Mouse (Mus musculus): Measurements from ENCODE around the gene S1pr5. TPM values are rescaled to one million over a fixed set of nuclear protein-coding genes. Genes with fewer than 3 reads are reported as not detected.

S1pr5 gene
- total and polyA plus RNA-seq, 3 experiments = 0.04 to 0.08 TPM; not detected in 1

- peak; percentile 100 for DNase-seq (ENCODE audit: low read depth, low spot score)
- peak within 1 kb of the TSS; percentile 75 for H3K9ac ChIP-seq (ENCODE audit: control insufficient read depth, low read depth, low read length, poor library complexity, severe bottlenecking)
- H3K27ac ChIP-seq (ENCODE audit: control insufficient read depth, low read depth, low read length) = peak within 1 kb of the TSS; percentile 84
- peak within 1 kb of the TSS; percentile 67 to 78 for H3K4me3 ChIP-seq (ENCODE audit: control insufficient read depth in 1 of 2, insufficient read depth in 1 of 2, low read depth in 2 of 2, low read length in 2 of 2)
- H3K27me3 ChIP-seq (ENCODE audit: control insufficient read depth in 1 of 2, insufficient read depth in 2 of 2, low read length in 2 of 2) = no peaks in the 10 kb centered on the region
- no peaks in the 10 kb centered on the region for H3K9me3 ChIP-seq (replicated peaks; ENCODE audit: insufficient read depth, low read length)
- peaks cover 22% of the 10 kb centered on the region for H3K79me2 ChIP-seq (ENCODE audit: control insufficient read depth, insufficient read depth, low read length, poor library complexity)
- TF ChIP-seq NELFE (IDR thresholded peaks at IDR 0.05; ENCODE audit: low read depth, low read length) = no peak
- TF ChIP-seq UBTF (IDR thresholded peaks at IDR 0.05; ENCODE audit: borderline replicate concordance, insufficient read depth, low read depth, low read length) = 0 out of 2 replicates have a peak, but pooled peaks have one; percentile 66
- TF ChIP-seq POLR2A (IDR thresholded peaks at IDR 0.05; ENCODE audit: control insufficient read depth in 1 of 2, insufficient read depth in 1 of 2, low read depth in 1 of 2, low read length in 2 of 2, poor library complexity in 1 of 2) = peak in 1 of 2 experiments; percentile 100; a peak in 2 of 4 replicates
- TF ChIP-seq CHD2 (IDR thresholded peaks at IDR 0.05; ENCODE audit: low read length) = no peak
- peak; percentile 31; the same call in 1 of the 2 replicates for TF ChIP-seq TAL1 (IDR thresholded peaks at IDR 0.05; ENCODE audit: low read length)
- no peak for TF ChIP-seq POLR2AphosphoS5 (IDR thresholded peaks at IDR 0.05; ENCODE audit: borderline replicate concordance, low read depth, low read length)
- TF ChIP-seq E2F4 (IDR thresholded peaks at IDR 0.05; ENCODE audit: borderline replicate concordance, low read depth, low read length) = no peak
- peak; percentile 97 for TF ChIP-seq TBP (IDR thresholded peaks at IDR 0.05; ENCODE audit: low read depth, low read length)
- TF ChIP-seq GATA1 (IDR thresholded peaks at IDR 0.05; ENCODE audit: low read depth, low read length) = peak; percentile 98
- peaks cover 20 to 36% of the 10 kb centered on the region in 2 experiments for H3K36me3 ChIP-seq (ENCODE audit: control insufficient read depth in 1 of 2, insufficient read depth in 2 of 2, low read length in 2 of 2)
- peaks cover 22 to 46% of the 10 kb centered on the region in 2 experiments for H3K4me1 ChIP-seq (ENCODE audit: control insufficient read depth in 1 of 2, insufficient read depth in 2 of 2, low read length in 2 of 2)
Measured at GRCm38 (mm10) chr9:21265000-21265561, 16.8 kb upstream of the S1pr5 start, which contains the start of gene Atg4d. TSS of gene Atg4d (plus strand) at chr9:21265293.

GRCm38 (mm10) chr9:21264272-21264999 lies 16.2 kb upstream of the S1pr5 start:
- Histone ChIP-seq H3K27ac (ENCODE audit: control insufficient read depth, low read depth, low read length) (peak overlapping the region; percentile 84), H3K4me3 (ENCODE audit: control insufficient read depth in 1 of 2, insufficient read depth in 1 of 2, low read depth in 2 of 2, low read length in 2 of 2) (peak overlapping the region; percentile 55 to 56), H3K9ac (ENCODE audit: control insufficient read depth, low read depth, low read length, poor library complexity, severe bottlenecking) (peak overlapping the region; percentile 65), H3K27me3 (ENCODE audit: control insufficient read depth in 1 of 2, insufficient read depth in 2 of 2, low read length in 2 of 2) (no peaks in the 10 kb centered on the region), H3K79me2 (ENCODE audit: control insufficient read depth, insufficient read depth, low read length, poor library complexity) (peaks cover 22% of the 10 kb centered on the region), H3K4me1 (ENCODE audit: control insufficient read depth in 1 of 2, insufficient read depth in 2 of 2, low read length in 2 of 2) (peaks cover 27 to 52% of the 10 kb centered on the region in 2 experiments), H3K9me3 (replicated peaks; ENCODE audit: insufficient read depth, low read length) (no peaks in the 10 kb centered on the region), H3K36me3 (ENCODE audit: control insufficient read depth in 1 of 2, insufficient read depth in 2 of 2, low read length in 2 of 2) (peaks cover 16 to 41% of the 10 kb centered on the region in 2 experiments)
- peak; percentile 98 for DNase-seq (ENCODE audit: low read depth, low spot score)
- no peak for TF ChIP-seq MYB (IDR thresholded peaks at IDR 0.05; ENCODE audit: low read depth, low read length)
- no peak for TF ChIP-seq NRF1 (IDR thresholded peaks at IDR 0.05; ENCODE audit: insufficient read depth, low read depth, low read length, poor library complexity, severe bottlenecking)
- TF ChIP-seq MEF2A (IDR thresholded peaks at IDR 0.05; ENCODE audit: extremely low read depth, insufficient replicate concordance, low read depth, low read length, poor library complexity, severe bottlenecking) = no peak
- no peak for TF ChIP-seq KAT2A (conservative IDR thresholded peaks at IDR 0.05; ENCODE audit: low read depth, low read length)
- no peak for TF ChIP-seq MAZ (IDR thresholded peaks at IDR 0.05; ENCODE audit: low read depth, low read length)
- TF ChIP-seq SMC3 (IDR thresholded peaks at IDR 0.05; ENCODE audit: low read depth, low read length) = no peak
- 0 out of 2 replicates have a peak, but pooled peaks have one; percentile 33 for TF ChIP-seq UBTF (IDR thresholded peaks at IDR 0.05; ENCODE audit: borderline replicate concordance, insufficient read depth, low read depth, low read length)
- TF ChIP-seq SIN3A (IDR thresholded peaks at IDR 0.05; ENCODE audit: low read length) = no peak
- no peak for TF ChIP-seq EP300 (IDR thresholded peaks at IDR 0.05; ENCODE audit: low read depth in 1 of 2, low read length in 2 of 2)
- no peak for TF ChIP-seq ZC3H11A (IDR thresholded peaks at IDR 0.05; ENCODE audit: low read depth, low read length)
- TF ChIP-seq GATA1 (IDR thresholded peaks at IDR 0.05; ENCODE audit: low read depth, low read length) = peak; percentile 78
- TF ChIP-seq RCOR1 (IDR thresholded peaks at IDR 0.05; ENCODE audit: low read depth, low read length) = no peak
- TF ChIP-seq MAFK (IDR thresholded peaks at IDR 0.05; ENCODE audit: borderline replicate concordance, low read depth, low read length) = no peak
- no peak for TF ChIP-seq RAD21 (IDR thresholded peaks at IDR 0.05; ENCODE audit: low read depth, low read length)
- peak; percentile 96 for TF ChIP-seq TAL1 (IDR thresholded peaks at IDR 0.05; ENCODE audit: low read length)
- TF ChIP-seq NELFE (IDR thresholded peaks at IDR 0.05; ENCODE audit: low read depth, low read length) = no peak
- TF ChIP-seq ZKSCAN1 (IDR thresholded peaks at IDR 0.05; ENCODE audit: low read depth, low read length) = no peak
- no peak for TF ChIP-seq ELF1 (IDR thresholded peaks at IDR 0.05; ENCODE audit: low read depth, low read length)
- peak; percentile 99 for TF ChIP-seq TBP (IDR thresholded peaks at IDR 0.05; ENCODE audit: low read depth, low read length)
- no peak for TF ChIP-seq POLR2A (IDR thresholded peaks at IDR 0.05; ENCODE audit: control insufficient read depth in 1 of 2, insufficient read depth in 1 of 2, low read depth in 1 of 2, low read length in 2 of 2, poor library complexity in 1 of 2)
- no peak for TF ChIP-seq HCFC1 (IDR thresholded peaks at IDR 0.05; ENCODE audit: low read depth, low read length)
- no peak for TF ChIP-seq E2F4 (IDR thresholded peaks at IDR 0.05; ENCODE audit: borderline replicate concordance, low read depth, low read length)
- TF ChIP-seq TCF12 (IDR thresholded peaks at IDR 0.05; ENCODE audit: low read depth, low read length) = no peak
- TF ChIP-seq ZMIZ1 (IDR thresholded peaks at IDR 0.05; ENCODE audit: low read depth, low read length) = no peak
- TF ChIP-seq BHLHE40 (IDR thresholded peaks at IDR 0.05; ENCODE audit: borderline replicate concordance, low read depth, low read length) = no peak

Measured in MEL (cell line).